Mouse (Mus musculus): ENCODE data around the gene Usp22.

DNA sequence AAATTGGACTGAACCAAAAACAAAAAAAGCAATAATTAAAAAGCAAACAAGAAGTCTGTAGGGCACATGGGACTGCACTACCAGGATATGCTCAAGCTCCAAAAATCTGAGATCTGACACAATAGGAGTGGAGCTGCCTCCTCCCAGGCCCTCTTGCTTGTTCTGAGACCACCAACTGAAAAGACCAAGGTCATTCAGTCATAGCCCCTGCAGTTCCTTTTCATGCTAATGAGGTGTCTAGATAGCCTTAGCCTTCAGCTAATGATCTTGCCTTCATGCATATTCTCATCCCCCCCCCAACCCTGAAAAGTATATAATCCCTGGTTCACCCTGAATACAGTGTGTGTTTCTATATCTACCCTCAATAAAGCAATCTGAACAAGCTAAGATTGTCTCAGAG, 6.8 kb upstream of the Usp22 start:
- TF ChIP-seq MAFK (IDR thresholded peaks at IDR 0.05; ENCODE audit: insufficient read depth, low read depth, low read length) (no peak), ZC3H11A (IDR thresholded peaks at IDR 0.05; ENCODE audit: borderline replicate concordance, low read depth, low read length) (no peak), HCFC1 (IDR thresholded peaks at IDR 0.05; ENCODE audit: borderline replicate concordance, insufficient read depth, low read length) (no peak), ZNF384 (IDR thresholded peaks at IDR 0.05; ENCODE audit: low read depth, low read length) (no peak)
